Mouse (Mus musculus): Measurements from ENCODE around the gene Tnrc18.

Gene Tnrc18

GRCm38 (mm10) chr5:142692248-142692647 is 125.2 kb downstream of the Tnrc18 start, which contains the start of gene Slc29a4:
Slc29a4 (plus strand) TSS chr5:142692512.
- no peak for DNase-seq (ENCODE audit: low spot score in 2 of 2)

- DNase-seq (ENCODE audit: low spot score in 2 of 2): no peak
Measured at GRCm38 (mm10) chr5:142690343-142690742, 127.1 kb downstream of the Tnrc18 start.

- DNase-seq (ENCODE audit: low spot score in 2 of 2): no peak
Measured at GRCm38 (mm10) chr5:142688866-142689265, 128.6 kb downstream of the Tnrc18 start.

GRCm38 (mm10) chr5:142682529-142682928 is 134.9 kb downstream of the Tnrc18 start:
- no peak for DNase-seq (ENCODE audit: low spot score in 2 of 2)

GRCm38 (mm10) chr5:142681911-142682310 is 135.6 kb downstream of the Tnrc18 start:
- DNase-seq (ENCODE audit: low spot score in 2 of 2): no peak

GRCm38 (mm10) chr5:142679065-142679464 is 138.4 kb downstream of the Tnrc18 start:
- no peak for DNase-seq (ENCODE audit: low spot score in 2 of 2)

- DNase-seq (ENCODE audit: low spot score in 2 of 2): no peak
Measured at GRCm38 (mm10) chr5:142678141-142678571, 139.3 kb downstream of the Tnrc18 start.

Measured in urinary bladder, postnatal 4 days (tissue).